Mouse (Mus musculus): ENCODE measurements around the gene Tnfrsf8. TPM values are rescaled to one million over a fixed set of nuclear protein-coding genes. Genes with fewer than 3 reads are reported as not detected.

Tnfrsf8 gene
- polyA plus RNA-seq, 2 experiments = 0.14 to 0.16 TPM

DNA sequence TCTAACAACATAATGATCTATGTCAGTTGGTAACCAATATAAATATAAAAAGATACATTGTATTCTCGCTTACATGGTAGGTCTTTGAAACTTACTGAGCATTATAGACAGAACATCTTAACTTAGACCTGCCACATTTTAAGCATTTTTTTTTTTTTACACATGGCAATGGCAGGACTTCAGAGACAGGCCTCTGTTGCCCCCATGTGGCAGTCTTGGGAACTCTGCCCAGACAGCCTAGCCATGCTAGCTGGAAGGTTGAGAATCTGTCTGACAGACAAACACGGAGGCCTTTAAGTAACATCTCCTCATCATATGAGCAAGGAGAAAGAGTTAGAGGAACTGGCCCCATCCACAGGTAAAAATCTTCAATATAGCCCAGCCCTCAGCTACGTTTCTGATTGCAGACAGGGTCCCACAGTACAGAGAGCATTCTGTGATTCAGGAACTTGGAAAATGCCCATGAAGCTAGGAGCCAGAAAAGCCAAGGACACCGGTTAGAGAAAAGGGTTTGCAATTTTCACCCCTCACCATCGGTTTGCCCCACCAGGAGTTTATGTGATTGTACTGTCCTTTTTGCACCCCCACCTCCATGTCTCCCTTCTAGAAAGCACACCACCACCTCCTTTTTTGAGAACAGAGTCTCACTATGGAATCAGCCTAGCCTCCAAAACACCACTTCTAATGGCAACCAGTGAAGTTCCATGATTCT is 19.2 kb downstream of the Tnfrsf8 start:
- DNase-seq (ENCODE audit: low spot score) (peak; percentile 60), ATAC-seq (ENCODE audit: low FRiP score, low read depth) (no peak)
- H3K4me3 ChIP-seq (replicated peaks; ENCODE audit: low read length) = no peak overlapping the region
- TF ChIP-seq POLR2A (IDR thresholded peaks at IDR 0.05; ENCODE audit: borderline replicate concordance, extremely low read depth, insufficient read depth, insufficient read length) = no peak
- H3K27ac ChIP-seq (replicated peaks; ENCODE audit: low read depth, low read length) = no peak overlapping the region
- no peaks in the 10 kb centered on the region for H3K4me1 ChIP-seq (ENCODE audit: control insufficient read depth, insufficient read depth, low read length)
- no peaks in the 10 kb centered on the region for H3K27me3 ChIP-seq (ENCODE audit: control insufficient read depth, insufficient read depth, low read length)
- H3K4me2 ChIP-seq (replicated peaks; ENCODE audit: low read depth, low read length, severe bottlenecking) = no peak overlapping the region
- no peak overlapping the region for H3K9ac ChIP-seq (ENCODE audit: low read depth, low read length, severe bottlenecking)
- H3K36me3 ChIP-seq (ENCODE audit: control insufficient read depth, insufficient read depth, low read length) = no peaks in the 10 kb centered on the region
- H3K9me3 ChIP-seq (ENCODE audit: control insufficient read depth, low read length) = no peaks in the 10 kb centered on the region
- WGBS = 46% methylated on average over 5 of the region's 5 CpGs

DNA sequence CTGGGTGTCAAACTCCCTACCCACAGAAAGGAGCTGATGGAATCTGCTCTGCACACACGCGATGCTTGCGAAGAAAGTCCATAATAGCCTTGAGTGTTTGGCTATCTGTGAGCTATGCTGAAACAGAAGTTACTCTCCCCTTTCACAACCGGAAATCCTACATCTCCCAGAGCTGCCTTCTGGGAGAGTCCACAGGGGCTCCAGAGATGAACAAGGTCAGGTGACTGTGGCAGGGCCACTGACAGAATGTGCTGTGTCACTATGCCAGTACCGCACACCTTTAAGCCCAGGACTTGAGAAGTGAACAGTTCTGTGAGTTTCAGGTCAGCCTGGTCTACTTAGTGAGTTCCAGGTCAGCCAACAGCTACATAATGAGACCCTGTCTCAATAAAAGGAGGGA is 20.4 kb downstream of the Tnfrsf8 start:
- no peaks in the 10 kb centered on the region for H3K4me1 ChIP-seq (ENCODE audit: control insufficient read depth, insufficient read depth, low read length)
- H3K27me3 ChIP-seq (ENCODE audit: control insufficient read depth, insufficient read depth, low read length) = no peaks in the 10 kb centered on the region
- DNase-seq (ENCODE audit: low spot score) (no peak), ATAC-seq (ENCODE audit: low FRiP score, low read depth) (no peak)
- TF ChIP-seq POLR2A (IDR thresholded peaks at IDR 0.05; ENCODE audit: borderline replicate concordance, extremely low read depth, insufficient read depth, insufficient read length) = no peak
- H3K9ac ChIP-seq (ENCODE audit: low read depth, low read length, severe bottlenecking) = no peak overlapping the region
- WGBS = 87% methylated on average over 5 of the region's 5 CpGs
- H3K27ac ChIP-seq (replicated peaks; ENCODE audit: low read depth, low read length) = no peak overlapping the region
- no peaks in the 10 kb centered on the region for H3K36me3 ChIP-seq (ENCODE audit: control insufficient read depth, insufficient read depth, low read length)
- no peak overlapping the region for H3K4me3 ChIP-seq (replicated peaks; ENCODE audit: low read length)
- no peaks in the 10 kb centered on the region for H3K9me3 ChIP-seq (ENCODE audit: control insufficient read depth, low read length)
- H3K4me2 ChIP-seq (replicated peaks; ENCODE audit: low read depth, low read length, severe bottlenecking) = no peak overlapping the region

DNA sequence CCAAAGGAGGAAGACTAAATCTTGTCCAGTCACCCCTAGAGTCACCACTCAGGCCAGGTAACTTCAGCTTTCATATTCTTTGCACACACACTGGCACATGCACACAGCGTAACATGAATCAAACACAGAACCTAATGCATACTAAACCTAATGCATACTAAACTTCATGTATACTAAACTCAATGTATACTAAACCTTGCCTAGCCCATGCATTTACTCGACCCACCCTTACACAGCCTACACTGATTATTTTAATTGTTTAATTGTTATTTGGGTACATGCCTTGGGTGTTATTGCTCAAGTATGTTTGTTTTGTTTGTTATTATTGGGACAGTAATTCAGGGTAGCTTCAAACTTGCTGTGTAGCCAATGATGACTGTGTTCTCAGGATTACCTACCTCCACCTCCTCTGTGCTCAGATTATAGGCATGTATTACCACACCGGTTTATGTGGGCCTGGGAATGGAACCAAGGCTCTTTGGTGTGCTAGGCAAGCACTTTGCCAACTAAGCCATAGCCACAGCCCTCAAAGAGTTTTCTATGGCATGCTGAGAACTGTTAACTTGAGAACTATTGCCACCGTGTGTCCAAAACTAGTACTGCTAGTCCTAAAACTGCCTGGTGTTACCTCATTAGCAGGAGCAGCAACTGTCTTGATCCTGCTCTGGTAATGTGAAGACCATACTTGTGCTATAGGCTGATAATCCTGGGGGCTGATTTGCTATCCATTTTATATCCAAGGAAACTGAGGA is 28.4 kb downstream of the Tnfrsf8 start:
- H3K9me3 ChIP-seq (ENCODE audit: control insufficient read depth, low read length) = no peaks in the 10 kb centered on the region
- no peaks in the 10 kb centered on the region for H3K36me3 ChIP-seq (ENCODE audit: control insufficient read depth, insufficient read depth, low read length)
- H3K27me3 ChIP-seq (ENCODE audit: control insufficient read depth, insufficient read depth, low read length) = no peaks in the 10 kb centered on the region
- ATAC-seq (ENCODE audit: low FRiP score, low read depth) (peak; percentile 37; the same call in 1 of the 2 replicates), DNase-seq (ENCODE audit: low spot score) (peak; percentile 83)
- no peak for TF ChIP-seq POLR2A (IDR thresholded peaks at IDR 0.05; ENCODE audit: borderline replicate concordance, extremely low read depth, insufficient read depth, insufficient read length)
- H3K4me3 ChIP-seq (replicated peaks; ENCODE audit: low read length) = no peak overlapping the region
- H3K27ac ChIP-seq (replicated peaks; ENCODE audit: low read depth, low read length) = no peak overlapping the region
- no peak overlapping the region for H3K4me2 ChIP-seq (replicated peaks; ENCODE audit: low read depth, low read length, severe bottlenecking)
- 43% methylated on average over 4 of the region's 4 CpGs for WGBS
- no peaks in the 10 kb centered on the region for H3K4me1 ChIP-seq (ENCODE audit: control insufficient read depth, insufficient read depth, low read length)
- no peak overlapping the region for H3K9ac ChIP-seq (ENCODE audit: low read depth, low read length, severe bottlenecking)

DNA sequence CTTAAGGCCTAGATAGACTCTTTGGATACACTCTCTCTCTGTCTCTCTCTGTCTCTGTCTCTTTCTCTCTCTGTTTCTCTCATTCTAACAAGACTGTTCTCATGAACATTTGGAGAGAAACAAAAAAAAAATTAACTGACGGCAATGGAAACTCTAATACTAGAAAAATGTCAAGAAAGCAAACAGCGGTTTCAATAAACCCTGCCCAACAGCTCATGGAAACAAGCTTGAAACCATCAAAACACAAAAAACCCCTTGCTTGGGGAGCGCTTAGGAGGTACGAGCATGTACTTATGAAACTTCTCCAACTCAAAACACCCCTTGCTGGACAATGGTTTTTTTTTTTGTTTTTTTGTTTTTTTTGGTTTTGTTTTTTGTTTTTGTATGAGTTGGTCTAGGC is 30.3 kb downstream of the Tnfrsf8 start:
- no peak for TF ChIP-seq POLR2A (IDR thresholded peaks at IDR 0.05; ENCODE audit: borderline replicate concordance, extremely low read depth, insufficient read depth, insufficient read length)
- Histone ChIP-seq H3K4me3 (replicated peaks; ENCODE audit: low read length) (no peak overlapping the region), H3K36me3 (ENCODE audit: control insufficient read depth, insufficient read depth, low read length) (no peaks in the 10 kb centered on the region), H3K4me1 (ENCODE audit: control insufficient read depth, insufficient read depth, low read length) (no peaks in the 10 kb centered on the region), H3K27ac (replicated peaks; ENCODE audit: low read depth, low read length) (no peak overlapping the region), H3K27me3 (ENCODE audit: control insufficient read depth, insufficient read depth, low read length) (no peaks in the 10 kb centered on the region), H3K9me3 (ENCODE audit: control insufficient read depth, low read length) (no peaks in the 10 kb centered on the region), H3K9ac (ENCODE audit: low read depth, low read length, severe bottlenecking) (no peak overlapping the region), H3K4me2 (replicated peaks; ENCODE audit: low read depth, low read length, severe bottlenecking) (no peak overlapping the region)
- 94% methylated on average over 4 of the region's 4 CpGs for WGBS
- DNase-seq (ENCODE audit: low spot score) (no peak), ATAC-seq (ENCODE audit: low FRiP score, low read depth) (no peak)

DNA sequence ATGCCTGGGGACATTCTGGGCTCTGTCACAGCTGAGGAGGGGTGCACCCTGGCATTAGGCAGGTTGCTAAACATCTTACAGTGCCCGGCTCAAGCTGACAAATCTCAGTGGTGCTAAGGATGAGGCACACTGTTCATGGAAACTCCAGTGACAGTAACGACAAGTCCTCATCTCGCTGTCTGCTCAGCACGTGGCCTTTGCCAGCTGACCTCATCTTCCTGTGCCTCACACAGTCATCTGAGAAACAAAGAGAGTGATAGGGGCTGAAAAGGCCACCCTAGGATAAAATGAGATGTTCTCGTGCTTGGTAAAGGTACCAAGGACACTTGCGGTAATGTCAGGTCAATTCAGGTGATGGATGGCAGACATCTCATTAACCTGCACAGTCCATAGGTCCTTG is 31.5 kb downstream of the Tnfrsf8 start:
- WGBS = 62% methylated on average over 6 of the region's 6 CpGs
- no peaks in the 10 kb centered on the region for H3K4me1 ChIP-seq (ENCODE audit: control insufficient read depth, insufficient read depth, low read length)
- no peaks in the 10 kb centered on the region for H3K9me3 ChIP-seq (ENCODE audit: control insufficient read depth, low read length)
- no peak overlapping the region for H3K9ac ChIP-seq (ENCODE audit: low read depth, low read length, severe bottlenecking)
- ATAC-seq (ENCODE audit: low FRiP score, low read depth) (no peak), DNase-seq (ENCODE audit: low spot score) (no peak)
- TF ChIP-seq POLR2A (IDR thresholded peaks at IDR 0.05; ENCODE audit: borderline replicate concordance, extremely low read depth, insufficient read depth, insufficient read length) = no peak
- no peak overlapping the region for H3K4me2 ChIP-seq (replicated peaks; ENCODE audit: low read depth, low read length, severe bottlenecking)
- no peak overlapping the region for H3K27ac ChIP-seq (replicated peaks; ENCODE audit: low read depth, low read length)
- no peaks in the 10 kb centered on the region for H3K36me3 ChIP-seq (ENCODE audit: control insufficient read depth, insufficient read depth, low read length)
- no peaks in the 10 kb centered on the region for H3K27me3 ChIP-seq (ENCODE audit: control insufficient read depth, insufficient read depth, low read length)
- no peak overlapping the region for H3K4me3 ChIP-seq (replicated peaks; ENCODE audit: low read length)
